Mouse (Mus musculus) cerebellum, postnatal 4 days (tissue): ENCODE measurements around the gene Irak2.
"Not testable (repeated sequence)": the region's sequence is repeated elsewhere in the genome, so short reads cannot be mapped to it uniquely, and the experiment has no call there.

Source experiments
- DNase-seq, 2 experiments: peaks; one replicate each; pipeline ENCODE4 v3.0.0; 2022; ENCODE audit warnings: low spot score in 2 of 2, mixed read lengths in 1 of 2

Gene Irak2

DNA sequence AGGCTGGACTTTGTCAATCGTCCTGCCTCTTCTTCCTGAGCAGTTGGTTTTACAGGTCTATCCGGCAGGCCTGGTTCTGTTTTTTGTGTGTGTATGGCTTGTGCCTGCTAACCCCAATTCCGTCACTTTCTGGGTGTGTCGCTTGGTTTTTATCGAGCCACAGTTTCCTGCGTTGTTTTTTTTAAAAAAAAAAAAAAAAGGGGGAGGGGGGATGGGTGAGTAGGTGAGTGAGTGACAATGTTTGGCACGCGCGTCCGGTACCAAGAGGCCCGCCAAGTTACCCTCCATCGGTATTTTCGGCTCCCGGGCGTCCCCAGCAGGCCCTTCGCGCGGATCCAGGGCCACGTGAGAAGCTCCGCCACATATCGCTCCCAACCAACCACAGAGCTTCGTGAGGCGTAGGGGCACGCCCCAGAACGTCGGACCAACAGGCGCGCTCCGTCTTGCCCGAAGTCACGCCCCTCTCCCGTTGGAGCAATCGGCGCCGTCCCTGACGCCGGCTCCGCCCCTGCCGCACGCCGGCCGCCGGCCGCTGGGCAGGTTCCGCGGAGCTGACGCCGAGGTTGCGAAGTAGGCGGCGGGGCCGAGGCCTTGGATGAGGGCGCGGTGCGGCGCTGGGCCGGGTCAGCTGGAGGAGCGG is 58.4 kb downstream of the Irak2 start, which contains the start of gene Tatdn2:
TSS of gene Tatdn2 (plus strand) at position 469 of the 640 bp plus-strand sequence.
- peak; percentile 91 for DNase-seq

DNA sequence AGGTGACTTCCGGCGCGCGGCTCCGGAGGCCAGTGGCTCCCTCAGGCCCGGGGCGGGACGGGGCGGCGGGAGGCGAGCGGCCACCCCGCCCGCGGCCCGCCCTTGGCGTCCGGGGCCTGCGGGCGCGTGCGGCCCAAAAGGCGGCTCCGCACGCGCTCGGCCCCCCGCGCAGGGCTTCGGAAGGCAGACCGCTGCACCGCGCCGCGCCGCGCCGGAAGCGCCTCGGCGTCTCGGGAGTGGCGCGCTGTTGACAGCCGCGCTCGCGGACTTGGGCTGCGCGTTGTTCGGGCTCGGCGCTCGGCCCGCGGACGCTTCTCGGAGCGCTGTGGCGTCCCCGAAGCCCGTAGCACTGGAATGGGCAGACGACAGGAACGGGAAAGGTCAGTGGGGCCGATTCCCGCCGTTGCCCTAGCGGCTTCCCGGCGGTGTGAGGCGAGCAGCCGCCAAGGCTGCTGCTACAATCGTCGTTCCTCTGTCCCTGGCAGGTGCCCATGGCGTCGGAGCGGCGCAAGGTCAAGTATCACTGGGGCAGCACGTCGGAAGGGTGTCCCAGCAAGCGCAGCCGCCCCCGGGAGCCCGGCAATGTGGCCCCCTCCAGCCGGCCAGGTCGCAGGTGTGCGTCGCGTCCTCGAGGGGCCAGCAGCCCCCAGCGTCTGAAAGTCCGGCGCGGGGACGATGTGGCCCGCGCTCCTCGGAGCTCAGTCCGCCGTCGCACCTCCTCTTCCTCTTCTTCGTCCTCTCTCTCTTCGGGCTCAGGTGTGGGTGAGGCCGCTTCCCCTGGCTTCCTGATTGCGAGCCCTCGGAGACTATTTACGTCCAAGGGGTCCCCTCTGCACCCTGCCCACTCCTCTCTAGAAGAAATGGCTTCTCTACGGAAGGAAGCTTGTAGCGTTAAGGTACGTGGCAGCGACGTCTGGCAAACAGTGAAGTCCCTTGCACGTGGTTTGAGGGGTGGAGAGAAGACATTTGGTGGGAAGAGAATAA is 59.2 kb downstream of the Irak2 start:
- DNase-seq = peak in 1 of 2 experiments; percentile 32

DNA sequence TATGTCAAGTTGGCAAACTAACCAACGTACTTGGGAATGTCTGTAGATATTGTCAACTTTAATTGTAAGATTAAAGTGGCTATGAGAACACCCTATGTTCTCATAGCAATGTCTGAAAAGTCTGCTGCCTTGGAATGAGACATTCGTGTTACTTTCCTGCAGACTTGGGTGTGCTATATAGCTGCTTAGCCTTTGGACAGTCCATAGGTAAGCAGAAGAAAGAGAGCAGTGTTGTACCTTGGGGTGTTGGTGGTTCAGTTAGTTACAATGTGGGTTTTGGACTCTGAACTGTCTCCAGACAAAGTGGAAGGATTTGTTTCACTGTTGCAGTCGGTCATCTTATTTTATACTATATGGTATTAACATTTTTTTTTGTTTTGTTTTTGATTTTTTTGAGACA is 74.5 kb downstream of the Irak2 start:
- no peak for DNase-seq

DNA sequence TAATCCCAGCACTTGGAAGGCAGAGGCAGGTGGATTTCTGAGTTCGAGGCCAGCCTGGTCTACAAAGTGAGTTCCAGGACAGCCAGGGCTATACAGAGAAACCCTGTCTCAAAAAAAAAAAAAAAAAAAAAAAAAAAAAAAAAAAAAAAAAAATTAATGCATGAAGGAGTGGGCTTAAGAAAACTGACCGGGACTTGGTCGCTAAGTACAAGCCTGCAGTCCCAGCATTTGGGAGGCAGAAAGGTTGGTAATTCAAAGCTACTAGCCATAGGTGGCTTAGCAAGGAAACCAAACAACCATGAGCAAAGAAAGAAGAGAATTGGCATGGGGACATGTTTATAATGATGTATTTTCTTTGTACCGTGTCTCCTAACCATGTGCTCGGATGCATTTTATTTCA is 75.1 kb downstream of the Irak2 start:
- not testable (repeated sequence) for DNase-seq

DNA sequence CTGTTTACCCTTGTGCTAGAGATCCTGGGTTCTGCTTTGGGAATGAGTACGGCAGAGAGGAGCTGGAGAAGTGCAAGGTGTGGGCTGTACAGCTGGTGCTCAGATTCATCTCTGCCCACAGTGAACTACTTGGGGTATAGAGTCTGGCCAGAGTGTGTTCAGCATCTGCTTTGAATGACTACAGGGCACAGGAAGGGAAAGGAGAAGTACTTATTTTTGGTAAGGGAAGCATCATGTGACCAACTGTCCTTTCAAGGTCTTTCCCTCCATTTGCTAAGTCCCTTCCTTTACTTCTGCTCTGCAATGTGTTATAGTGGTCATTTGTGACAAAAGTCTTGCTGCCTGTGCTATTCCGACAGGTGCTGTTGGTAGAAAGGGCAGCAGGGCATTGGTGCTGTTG is 76.0 kb downstream of the Irak2 start:
- no peak for DNase-seq

DNA sequence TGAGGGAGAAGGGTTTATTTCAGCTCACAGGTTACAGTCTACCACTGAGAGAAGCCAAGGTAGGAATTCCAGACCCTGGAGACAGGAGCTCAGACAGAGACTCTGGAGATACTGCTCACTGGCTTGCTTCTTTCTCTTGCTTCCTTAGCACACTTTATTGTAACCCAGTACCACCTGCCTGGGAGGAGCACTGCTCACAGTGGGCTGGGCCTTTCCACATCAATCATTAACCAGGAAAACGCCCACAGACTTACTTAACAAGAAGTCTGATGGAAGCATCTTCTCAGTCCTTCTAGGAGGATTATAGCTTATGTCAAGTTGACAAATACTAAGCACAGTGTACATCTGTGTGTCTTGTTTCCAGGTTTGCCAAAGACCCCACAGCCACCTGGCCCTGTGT is 76.5 kb downstream of the Irak2 start:
- no peak for DNase-seq

DNA sequence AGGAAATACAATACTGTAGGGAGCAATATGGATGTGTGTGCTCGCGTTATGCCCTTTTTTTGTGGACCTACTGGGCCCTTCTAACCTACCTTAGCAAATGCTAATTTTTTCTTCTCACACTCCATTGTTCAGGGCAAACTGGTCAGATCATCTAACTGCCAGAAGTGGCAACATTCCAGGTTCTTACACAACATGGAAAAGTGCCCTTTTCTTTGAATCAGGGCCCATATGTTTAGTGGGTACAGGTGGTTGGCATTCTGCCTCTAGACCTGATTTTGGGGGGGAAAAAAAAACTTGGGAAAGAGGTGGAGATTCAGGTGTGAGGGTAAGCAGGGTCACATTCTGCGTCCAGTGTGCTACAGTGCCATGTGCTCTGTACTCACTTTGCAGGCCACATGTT is 79.3 kb downstream of the Irak2 start:
- no peak for DNase-seq

DNA sequence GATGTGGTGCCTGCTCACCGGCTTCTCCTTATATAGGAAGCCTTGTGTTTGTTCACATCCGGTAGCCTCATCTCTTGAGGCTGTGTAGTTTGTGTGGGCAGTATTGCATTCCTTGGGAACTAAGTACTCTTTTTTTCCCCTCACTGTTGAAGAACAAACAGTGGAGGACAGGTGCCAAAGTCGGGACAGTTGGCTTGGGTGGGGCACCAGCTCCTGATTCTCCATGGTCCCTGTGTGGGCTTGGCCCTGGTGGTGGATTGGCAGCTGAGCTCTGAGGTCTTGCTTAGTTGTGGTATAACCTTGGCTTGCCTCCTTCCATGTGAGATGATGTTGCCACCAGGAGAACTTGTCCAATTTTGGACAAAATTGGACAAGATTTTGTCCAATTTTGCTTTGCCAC is 81.6 kb downstream of the Irak2 start, which contains the start of gene Ghrl:
TSS of gene Ghrl (minus strand) at position 3 of the 400 bp plus-strand sequence.
- DNase-seq = no peak

DNA sequence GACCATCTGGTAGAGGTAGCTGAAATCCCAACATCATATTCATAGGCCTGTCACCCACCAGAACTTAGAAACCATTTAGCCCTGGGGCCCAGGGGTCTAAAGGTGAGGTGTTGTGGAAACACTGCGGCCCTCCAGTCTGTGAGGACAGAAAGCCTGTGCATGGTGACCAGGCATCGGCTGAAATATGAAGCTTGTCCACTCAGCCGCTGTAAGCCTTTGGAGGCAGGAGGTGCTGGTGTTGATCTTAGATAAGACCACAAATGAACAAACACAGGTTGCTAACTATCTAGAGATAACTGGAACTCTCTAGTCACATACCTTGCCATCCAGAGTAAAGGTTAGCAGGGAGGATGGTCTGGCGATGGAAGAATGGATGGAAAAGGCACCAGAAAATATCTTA is 82.8 kb downstream of the Irak2 start:
- DNase-seq = no peak

DNA sequence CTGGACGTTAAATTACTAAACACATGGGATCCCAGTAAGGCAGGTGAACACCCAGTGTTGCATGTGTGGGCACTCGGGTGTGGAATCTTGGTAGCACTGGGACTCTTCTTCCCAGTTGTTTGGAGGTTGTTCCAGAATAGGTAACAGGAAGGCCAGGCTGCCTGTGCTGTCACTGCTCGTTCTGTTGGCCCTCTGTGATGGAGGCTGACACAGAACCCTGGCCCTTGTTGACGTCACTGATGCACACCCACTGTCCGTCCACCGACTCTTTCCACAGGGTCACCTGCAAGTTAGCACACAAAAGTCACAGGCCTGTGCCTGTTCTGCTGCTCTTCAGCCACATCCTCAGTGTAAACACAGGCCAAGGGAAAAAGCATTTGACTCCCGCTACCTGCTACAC is 89.9 kb downstream of the Irak2 start:
- no peak for DNase-seq

DNA sequence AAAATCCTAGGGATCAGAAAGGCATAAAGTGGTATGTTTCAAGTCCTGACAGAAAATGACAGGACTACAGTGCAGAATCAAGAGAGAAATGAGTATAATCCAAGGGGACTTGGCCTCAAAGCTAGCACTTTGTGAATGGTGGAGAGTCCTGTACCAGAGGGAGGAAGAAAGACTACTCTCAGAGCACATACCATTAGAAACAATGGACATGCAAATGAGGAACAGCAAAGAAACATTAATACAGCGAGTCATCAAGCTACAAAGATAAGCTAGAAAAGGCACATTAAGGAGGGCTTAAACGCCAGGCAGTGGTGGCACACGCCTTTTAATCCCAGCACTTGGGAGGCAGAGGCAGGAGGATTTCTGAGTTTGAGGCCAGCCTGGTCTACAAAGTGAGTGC is 93.0 kb downstream of the Irak2 start:
- no peak for DNase-seq

DNA sequence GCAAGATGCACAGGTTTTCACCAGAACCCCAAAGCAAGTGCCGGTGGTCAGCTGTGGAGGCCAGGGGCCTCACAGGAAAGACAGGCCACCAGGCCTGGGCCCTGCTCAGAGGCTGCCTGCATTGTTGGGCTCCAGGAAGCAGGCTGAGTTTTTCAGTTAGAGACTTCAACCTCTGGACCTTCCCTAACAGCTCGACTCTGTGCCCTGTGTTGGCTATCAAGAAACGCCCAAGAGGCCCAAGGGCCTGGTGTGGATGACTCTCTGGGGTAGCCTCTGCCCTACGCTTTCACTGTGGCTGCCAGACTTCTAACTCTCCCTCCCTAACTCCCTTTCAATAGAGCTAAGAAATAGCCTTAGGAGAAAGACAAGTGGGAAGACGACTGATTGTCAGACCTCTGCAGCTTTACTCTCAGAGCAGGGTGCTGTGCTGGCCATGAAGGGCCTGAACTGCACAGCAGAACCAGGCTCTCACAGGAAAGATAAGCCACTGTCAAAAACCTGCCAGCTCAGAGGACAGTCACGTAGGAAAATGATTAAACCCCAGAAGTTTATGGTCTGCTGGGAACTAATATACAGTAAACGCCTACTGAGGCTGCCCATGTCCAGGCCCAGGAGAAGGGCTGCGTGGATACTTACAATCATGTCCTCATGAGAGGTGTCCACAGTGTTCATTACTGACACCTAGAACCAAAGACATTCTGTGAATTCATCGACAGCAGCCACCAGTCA is 99.2 kb downstream of the Irak2 start:
- DNase-seq = no peak

DNA sequence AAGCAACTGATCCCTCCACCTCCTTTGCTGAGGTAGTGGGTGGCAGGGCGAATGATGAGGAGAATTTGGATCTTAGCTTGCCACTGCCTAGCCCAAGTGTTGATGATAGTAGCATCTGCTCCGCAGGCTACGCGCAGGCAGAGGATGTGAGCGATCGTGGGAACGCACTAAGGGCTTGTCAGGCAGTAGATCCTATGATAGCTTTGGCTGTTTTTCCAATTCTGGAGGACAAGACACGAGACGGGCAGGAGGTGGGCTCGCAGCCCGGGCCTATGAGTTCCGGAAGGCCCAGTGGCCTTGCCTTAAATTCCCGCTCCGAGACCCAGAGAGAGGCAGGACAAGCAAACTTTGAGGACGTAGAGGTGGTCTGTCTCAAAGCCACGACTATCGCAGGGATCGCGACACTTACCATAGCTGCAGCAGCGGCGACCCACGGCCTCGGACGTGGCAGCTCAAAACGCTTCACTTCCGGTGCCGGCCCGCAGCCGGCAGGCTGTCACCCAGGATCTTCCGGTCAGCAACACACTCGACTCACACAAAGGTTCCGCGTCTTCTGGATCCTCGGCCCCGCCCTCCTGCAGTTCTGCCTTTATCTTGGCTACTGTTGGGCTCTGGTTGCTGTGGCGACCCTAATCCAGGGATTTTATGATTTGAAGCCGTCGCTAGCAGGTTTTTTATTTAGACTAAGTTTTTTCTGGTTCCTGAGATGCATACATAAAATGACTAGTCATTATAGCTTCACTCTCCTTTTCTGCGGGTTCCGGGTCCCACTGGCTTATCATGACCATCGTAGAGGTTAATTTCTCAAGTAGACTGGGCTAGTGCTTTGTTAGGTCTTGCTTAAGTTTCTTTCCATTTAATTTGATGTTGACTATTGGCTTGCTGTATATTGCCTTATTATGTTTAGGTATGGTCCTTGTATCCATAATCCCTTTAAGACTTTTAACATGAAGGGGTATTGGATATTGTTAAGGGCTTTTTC is 102.3 kb downstream of the Irak2 start, which contains the start of gene Sec13:
TSS of gene Sec13 (minus strand) at position 508 of the 982 bp plus-strand sequence.
- DNase-seq = peak; percentile 84 to 92

DNA sequence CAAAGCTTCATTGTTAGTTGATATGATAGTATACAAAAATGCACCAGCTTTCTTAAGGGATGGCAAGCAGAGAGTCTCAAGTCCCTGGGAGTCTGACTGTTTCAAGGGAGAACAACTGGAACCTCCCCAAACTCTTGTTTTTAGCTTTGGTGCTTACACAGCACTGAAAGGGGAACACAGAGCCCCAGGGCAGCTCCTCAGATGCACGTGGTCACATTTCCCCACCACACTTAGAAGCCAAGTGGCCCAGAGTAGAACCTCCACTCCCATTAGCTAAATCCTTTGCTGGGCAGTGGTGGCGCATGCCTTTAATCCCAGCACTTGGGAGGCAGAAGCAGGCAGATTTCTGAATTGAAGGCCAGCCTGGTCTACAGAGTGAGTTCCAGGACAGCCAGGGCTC is 103.2 kb downstream of the Irak2 start:
- no peak for DNase-seq

DNA sequence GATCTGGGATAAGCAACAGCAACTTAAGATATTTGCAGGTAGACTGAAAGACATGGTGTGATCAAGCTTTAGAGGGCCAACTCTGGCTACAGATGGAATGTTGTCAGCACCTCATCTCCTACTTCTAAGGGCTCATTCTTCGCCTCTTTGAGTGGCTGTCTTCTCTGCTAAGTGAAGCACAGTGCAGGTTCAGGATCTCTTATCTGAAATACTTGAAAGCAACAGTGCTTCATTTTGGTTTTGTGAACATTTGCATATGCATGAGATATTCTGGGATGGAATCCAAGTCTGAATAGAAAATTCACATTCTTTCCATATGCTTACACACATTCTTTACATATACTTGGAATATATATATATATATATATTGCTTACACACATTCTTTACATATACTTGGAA is 104.1 kb downstream of the Irak2 start:
- no peak for DNase-seq

DNA sequence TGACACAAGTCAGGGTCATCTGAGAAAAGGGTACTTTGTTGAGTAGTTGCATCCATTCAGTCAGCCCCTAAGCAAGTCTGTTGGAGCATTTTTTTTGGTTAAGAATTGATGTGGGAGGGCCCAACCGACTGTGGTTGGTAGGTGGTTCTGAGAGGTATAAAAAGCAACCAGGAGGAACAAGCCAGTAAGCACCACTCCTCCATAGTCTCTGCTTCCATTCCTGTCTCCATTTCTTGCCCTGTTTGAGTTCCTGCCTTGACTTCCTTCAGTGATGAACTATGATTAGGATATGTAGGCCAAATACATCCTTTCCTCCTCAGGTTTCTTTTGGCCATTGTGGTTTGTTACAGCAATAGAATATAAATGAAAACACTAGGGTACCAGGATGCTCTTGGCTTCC is 104.8 kb downstream of the Irak2 start:
- no peak for DNase-seq
